24 mouse cellular contexts compared by ENCODE assay signal in the genomic region with DNA sequence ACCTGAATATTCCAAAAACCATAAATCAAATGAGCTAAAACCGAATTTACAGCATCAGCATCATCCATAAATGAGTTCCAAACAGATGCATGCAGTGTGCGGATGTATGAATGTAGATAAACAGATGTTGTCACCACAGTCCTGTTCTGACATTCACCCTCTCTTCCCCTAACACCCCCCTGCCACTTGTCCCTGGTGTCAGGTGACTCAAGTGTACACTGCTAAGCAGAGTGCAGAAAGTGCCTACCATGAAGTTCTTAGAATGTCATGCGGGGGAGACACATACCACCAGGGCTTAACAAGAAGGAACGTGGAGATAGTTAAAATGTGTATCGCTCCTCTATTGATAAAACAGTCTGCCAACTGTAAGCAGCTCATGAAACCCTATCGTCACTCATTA.
"Had no signal": no experiment of that assay in that cellular context is flagged by ENCODE, and none has a peak within 500 bp of the region (broad histone marks: within the 10 kb centered on the region; RNA-seq: fewer than 3 reads in every experiment).

No protein-coding gene starts in this region.

- H3K4me3 ChIP-seq: kidney, embryonic 15.5 days; layer of hippocampus, adult 2 months; limb, embryonic 10.5 days; limb, embryonic 13.5 days; liver, embryonic 12.5 days; liver, embryonic 15.5 days; lung, embryonic 15.5 days; megakaryocyte, embryonic 14.5 days; midbrain, embryonic 10.5 days; midbrain, embryonic 15.5 days; neural tube, embryonic 12.5 days; neural tube, embryonic 15.5 days had no signal

- H3K4me1 ChIP-seq: kidney, embryonic 15.5 days; liver, embryonic 12.5 days; liver, embryonic 15.5 days; lung, embryonic 15.5 days; megakaryocyte, embryonic 14.5 days had no signal

- ATAC-seq: liver, embryonic 12.5 days; midbrain, embryonic 15.5 days had no signal

- H3K27me3 ChIP-seq: kidney, embryonic 15.5 days; limb, embryonic 13.5 days; liver, embryonic 12.5 days; liver, embryonic 15.5 days; lung, embryonic 15.5 days; megakaryocyte, embryonic 14.5 days; neural tube, embryonic 12.5 days; neural tube, embryonic 15.5 days had no signal

- H3K27ac ChIP-seq: kidney, embryonic 15.5 days; layer of hippocampus, adult 2 months; limb, embryonic 10.5 days; limb, embryonic 13.5 days; liver, embryonic 12.5 days; liver, embryonic 15.5 days; lung, embryonic 15.5 days; midbrain, embryonic 10.5 days; midbrain, embryonic 15.5 days; neural tube, embryonic 12.5 days; neural tube, embryonic 15.5 days; stomach, postnatal 0 days had no signal

- DNase-seq: kidney, adult 8-10 months; kidney, postnatal 14 days; layer of hippocampus, adult 9-11 months; liver; lung, adult 18-20 months; lung, postnatal 10 days; lung, postnatal 36 days; right cerebral cortex, adult 18-20 months; right cerebral cortex, postnatal 14 days; right cerebral cortex, postnatal 4 days; thymus, postnatal 25 days had no signal

- H3K9me3 ChIP-seq: kidney, embryonic 15.5 days; limb, embryonic 10.5 days; limb, embryonic 13.5 days; liver, embryonic 12.5 days; liver, embryonic 15.5 days; lung, embryonic 15.5 days; midbrain, embryonic 10.5 days; midbrain, embryonic 15.5 days; neural tube, embryonic 12.5 days; neural tube, embryonic 15.5 days had no signal

- H3K36me3 ChIP-seq: kidney, embryonic 15.5 days; limb, embryonic 10.5 days; liver, embryonic 12.5 days; liver, embryonic 15.5 days; lung, embryonic 15.5 days; midbrain, embryonic 10.5 days; midbrain, embryonic 15.5 days; neural tube, embryonic 12.5 days; neural tube, embryonic 15.5 days had no signal

- H3K9ac ChIP-seq: kidney, embryonic 15.5 days; limb, embryonic 13.5 days; liver, embryonic 12.5 days; liver, embryonic 15.5 days; lung, embryonic 15.5 days; midbrain, embryonic 15.5 days; neural tube, embryonic 12.5 days; neural tube, embryonic 15.5 days had no signal

- H3K4me2 ChIP-seq: kidney, embryonic 15.5 days; limb, embryonic 13.5 days; liver, embryonic 12.5 days; liver, embryonic 15.5 days; lung, embryonic 15.5 days; midbrain, embryonic 15.5 days; neural tube, embryonic 12.5 days; neural tube, embryonic 15.5 days had no signal
